Mouse (Mus musculus): ENCODE data around the gene C77080. TPM values are rescaled to one million over a fixed set of nuclear protein-coding genes. Genes with fewer than 3 reads are reported as not detected.

The C77080 gene
- polyA plus RNA-seq, 1 experiment from 2014 or later = 7.8 TPM

GRCm38 (mm10) chr4:129194280-129194679 is 66.9 kb downstream of the C77080 start:
- no peak overlapping the region for H3K27ac ChIP-seq (ENCODE audit: low read depth, low read length)
- no peak for ATAC-seq (ENCODE audit: low FRiP score, low TSS enrichment)
- H3K4me1 ChIP-seq (ENCODE audit: control insufficient read depth, insufficient read depth, low read length) = peaks cover 10% of the 10 kb centered on the region; the same call in 1 of the 2 replicates
- 100% methylated on average over 1 of the region's 1 CpGs for WGBS
- no peaks in the 10 kb centered on the region for H3K9me3 ChIP-seq (ENCODE audit: control insufficient read depth, low read length)
- H3K9ac ChIP-seq (ENCODE audit: low read depth, low read length) = no peak overlapping the region
- no peaks in the 10 kb centered on the region for H3K27me3 ChIP-seq (ENCODE audit: control insufficient read depth, insufficient read depth, low read length)
- peaks cover 44% of the 10 kb centered on the region for H3K36me3 ChIP-seq (ENCODE audit: control insufficient read depth, insufficient read depth, low read length)
- no peak overlapping the region for H3K4me3 ChIP-seq (ENCODE audit: low read length)
- no peak overlapping the region for H3K4me2 ChIP-seq (replicated peaks; ENCODE audit: low read depth, low read length)

DNA sequence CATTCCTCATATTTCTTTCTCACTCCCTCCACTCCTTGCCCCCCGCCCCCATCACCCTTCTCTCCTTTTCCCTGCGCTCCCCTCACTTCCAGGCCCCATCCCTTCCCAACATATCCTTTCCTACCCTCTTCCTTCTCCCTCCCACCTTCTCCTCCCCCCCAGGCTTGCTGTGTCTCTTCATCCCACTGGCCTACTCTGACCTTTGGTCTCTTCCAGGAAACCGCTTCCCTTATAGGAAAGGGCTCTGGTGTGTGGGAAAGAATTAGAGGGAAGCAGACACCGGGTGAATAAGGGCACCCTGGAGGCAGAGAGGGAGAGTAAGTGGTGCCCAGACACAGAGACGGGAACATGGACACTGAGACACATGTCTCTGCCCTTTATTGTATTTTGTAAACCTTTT is 69.5 kb downstream of the C77080 start:
- Histone ChIP-seq H3K4me3 (ENCODE audit: low read length) (no peak overlapping the region), H3K27me3 (ENCODE audit: control insufficient read depth, insufficient read depth, low read length) (no peaks in the 10 kb centered on the region), H3K27ac (ENCODE audit: low read depth, low read length) (no peak overlapping the region), H3K9ac (ENCODE audit: low read depth, low read length) (no peak overlapping the region), H3K4me2 (replicated peaks; ENCODE audit: low read depth, low read length) (no peak overlapping the region; the same call in 1 of the 2 replicates), H3K36me3 (ENCODE audit: control insufficient read depth, insufficient read depth, low read length) (peaks cover 25% of the 10 kb centered on the region), H3K9me3 (ENCODE audit: control insufficient read depth, low read length) (no peaks in the 10 kb centered on the region), H3K4me1 (ENCODE audit: control insufficient read depth, insufficient read depth, low read length) (peaks cover 17% of the 10 kb centered on the region)
- ATAC-seq (ENCODE audit: low FRiP score, low TSS enrichment) = no peak
- 66% methylated on average over 5 of the region's 5 CpGs for WGBS

DNA sequence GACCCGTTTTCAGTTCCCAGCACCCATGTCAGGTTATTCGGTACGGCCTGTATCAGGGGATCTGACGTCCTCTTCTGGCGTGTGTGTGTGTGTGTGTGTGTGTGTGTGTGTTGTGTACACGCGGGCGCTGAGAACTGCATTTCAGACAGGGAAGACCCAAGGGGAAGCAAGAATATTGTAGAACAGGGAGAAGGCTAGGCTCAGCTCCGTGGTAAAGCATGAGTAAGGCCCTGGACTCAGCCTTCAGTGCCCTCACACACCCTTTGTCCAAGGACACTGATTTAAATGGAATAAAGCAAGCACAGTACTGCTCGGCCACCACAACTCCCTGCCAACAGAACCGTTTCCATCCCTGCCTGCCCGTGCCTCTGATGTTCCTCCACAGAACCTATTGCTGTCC is 70.7 kb downstream of the C77080 start:
- Histone ChIP-seq H3K4me2 (replicated peaks; ENCODE audit: low read depth, low read length) (peak overlapping the region; percentile 65), H3K4me3 (ENCODE audit: low read length) (peak overlapping the region; percentile 79), H3K9ac (ENCODE audit: low read depth, low read length) (peak overlapping the region; percentile 63), H3K36me3 (ENCODE audit: control insufficient read depth, insufficient read depth, low read length) (peaks cover 14% of the 10 kb centered on the region), H3K27me3 (ENCODE audit: control insufficient read depth, insufficient read depth, low read length) (no peaks in the 10 kb centered on the region), H3K9me3 (ENCODE audit: control insufficient read depth, low read length) (no peaks in the 10 kb centered on the region), H3K27ac (ENCODE audit: low read depth, low read length) (peak overlapping the region; percentile 49), H3K4me1 (ENCODE audit: control insufficient read depth, insufficient read depth, low read length) (peaks cover 17% of the 10 kb centered on the region)
- no peak for ATAC-seq (ENCODE audit: low FRiP score, low TSS enrichment)
- 4% methylated on average over 12 of the region's 12 CpGs for WGBS

DNA sequence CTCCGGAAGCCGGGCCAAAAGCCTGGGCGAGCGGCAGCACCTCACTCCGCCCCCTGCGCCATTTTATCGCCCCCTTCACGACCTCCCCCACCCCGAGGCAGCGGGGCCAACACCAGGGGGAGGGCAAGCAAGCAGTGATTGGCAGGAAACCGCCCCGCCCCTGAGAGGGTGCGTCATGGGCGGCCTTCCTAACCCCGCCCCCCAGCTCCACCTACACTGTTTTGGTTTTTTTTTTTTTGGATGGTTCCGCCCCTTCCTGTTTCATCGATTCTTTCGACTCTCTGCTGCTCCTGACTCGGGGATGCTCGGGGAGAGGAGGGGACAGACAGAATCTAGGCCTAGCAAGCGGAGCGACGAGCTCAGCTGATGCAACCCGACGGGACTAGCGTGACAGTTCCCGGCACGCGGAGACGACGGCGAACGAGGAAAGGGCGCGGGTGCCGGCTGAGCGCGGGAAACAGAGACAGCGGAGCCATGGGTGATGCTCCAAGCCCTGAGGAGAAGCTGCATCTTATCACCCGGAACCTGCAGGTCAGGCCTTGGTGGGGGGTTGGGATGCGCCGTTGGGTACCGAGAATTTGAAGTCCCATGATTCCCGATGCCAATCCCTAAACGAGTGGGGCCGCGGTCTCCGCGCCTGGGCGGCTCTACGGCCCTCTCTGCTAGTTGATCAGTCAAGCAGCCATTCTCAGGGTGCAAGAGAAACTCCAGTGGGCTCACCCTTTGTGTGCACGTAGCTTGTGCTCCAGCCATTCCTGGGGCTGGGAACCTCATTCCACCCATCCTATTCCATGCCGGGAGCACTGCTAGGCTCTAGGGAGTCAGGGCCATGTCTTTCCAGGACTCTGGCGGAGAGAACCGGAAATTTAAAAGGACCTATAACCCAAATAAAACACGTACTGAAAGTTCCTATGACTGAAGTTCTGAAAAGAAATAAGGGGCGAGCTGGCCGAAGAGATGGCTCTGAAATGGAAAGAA is 71.4 kb downstream of the C77080 start, which contains the start of the genes S100pbp and Yars:
TSS of gene S100pbp (minus strand) at position 186 of the 978 bp plus-strand sequence.
TSS of gene Yars (plus strand) at position 219 of the 978 bp plus-strand sequence.
- H3K9ac ChIP-seq (ENCODE audit: low read depth, low read length) = peak within 1 kb of the TSS; percentile 92
- H3K27ac ChIP-seq (ENCODE audit: low read depth, low read length) = peak within 1 kb of the TSS; percentile 96
- WGBS = under 1% methylated on average over 58 of the region's 58 CpGs
- H3K36me3 ChIP-seq (ENCODE audit: control insufficient read depth, insufficient read depth, low read length) = peaks cover 9% of the 10 kb centered on the region
- peak within 1 kb of the TSS; percentile 73 for H3K4me2 ChIP-seq (replicated peaks; ENCODE audit: low read depth, low read length)
- H3K9me3 ChIP-seq (ENCODE audit: control insufficient read depth, low read length) = no peaks in the 10 kb centered on the region
- ATAC-seq (ENCODE audit: low FRiP score, low TSS enrichment) = peak; percentile 89
- H3K27me3 ChIP-seq (ENCODE audit: control insufficient read depth, insufficient read depth, low read length) = no peaks in the 10 kb centered on the region
- peaks cover 17% of the 10 kb centered on the region for H3K4me1 ChIP-seq (ENCODE audit: control insufficient read depth, insufficient read depth, low read length)
- H3K4me3 ChIP-seq (ENCODE audit: low read length) = peak within 1 kb of the TSS; percentile 79

- 0% methylated on average over 45 of the region's 74 CpGs for WGBS
- H3K9ac ChIP-seq (ENCODE audit: low read depth, low read length) = peak overlapping the region; percentile 92
These were observed 72.2 kb downstream of the C77080 start for GRCm38 (mm10) chr4:129188803-129189541.

DNA sequence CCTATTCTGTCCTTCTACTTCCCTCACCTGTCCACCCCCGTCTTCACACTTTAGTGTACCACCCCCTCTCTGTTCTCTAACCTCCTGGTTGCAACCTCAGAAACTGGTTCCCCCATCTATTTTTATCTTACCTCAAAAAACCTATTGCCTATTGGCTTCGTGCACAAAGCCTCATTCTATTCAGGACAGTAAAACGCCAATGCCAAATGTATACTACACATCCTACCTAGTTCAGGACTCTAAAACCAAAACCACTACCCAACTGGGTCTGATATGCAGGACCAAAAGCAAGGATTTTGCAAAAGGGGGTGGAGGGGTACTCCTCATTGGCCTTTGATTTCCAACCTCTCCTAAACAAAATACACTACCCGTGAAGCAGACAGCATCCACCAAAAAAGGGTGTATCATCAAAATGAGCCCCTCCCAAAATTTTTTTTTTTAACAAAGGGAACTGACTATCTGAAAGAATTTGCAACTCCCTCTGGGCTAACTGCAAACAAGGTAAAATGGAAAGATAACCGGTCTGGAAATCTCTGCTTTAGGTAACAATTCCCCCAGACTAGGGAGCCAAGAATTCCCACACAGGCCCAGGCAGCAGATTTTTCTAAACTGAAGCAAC is 73.1 kb downstream of the C77080 start:
- Histone ChIP-seq H3K9me3 (ENCODE audit: control insufficient read depth, low read length) (no peaks in the 10 kb centered on the region), H3K27me3 (ENCODE audit: control insufficient read depth, insufficient read depth, low read length) (no peaks in the 10 kb centered on the region), H3K4me1 (ENCODE audit: control insufficient read depth, insufficient read depth, low read length) (peaks cover 17% of the 10 kb centered on the region), H3K36me3 (ENCODE audit: control insufficient read depth, insufficient read depth, low read length) (peaks cover 5% of the 10 kb centered on the region; the same call in 1 of the 2 replicates), H3K4me3 (ENCODE audit: low read length) (peak overlapping the region; percentile 79), H3K9ac (ENCODE audit: low read depth, low read length) (peak overlapping the region; percentile 92; the same call in 1 of the 2 replicates), H3K27ac (ENCODE audit: low read depth, low read length) (no peak overlapping the region), H3K4me2 (replicated peaks; ENCODE audit: low read depth, low read length) (peak overlapping the region; percentile 73)
- ATAC-seq (ENCODE audit: low FRiP score, low TSS enrichment) = no peak
- 40% methylated on average over 5 of the region's 5 CpGs for WGBS

More at GRCm38 (mm10) chr4:129188803-129189541, 72.2 kb downstream of the C77080 start:
- Histone ChIP-seq H3K4me1 (ENCODE audit: control insufficient read depth, insufficient read depth, low read length) (peaks cover 17% of the 10 kb centered on the region), H3K27me3 (ENCODE audit: control insufficient read depth, insufficient read depth, low read length) (no peaks in the 10 kb centered on the region), H3K9me3 (ENCODE audit: control insufficient read depth, low read length) (no peaks in the 10 kb centered on the region), H3K27ac (ENCODE audit: low read depth, low read length) (peak overlapping the region; percentile 96), H3K36me3 (ENCODE audit: control insufficient read depth, insufficient read depth, low read length) (peaks cover 7% of the 10 kb centered on the region), H3K4me3 (ENCODE audit: low read length) (peak overlapping the region; percentile 79), H3K4me2 (replicated peaks; ENCODE audit: low read depth, low read length) (peak overlapping the region; percentile 73)
- peak; percentile 30 for ATAC-seq (ENCODE audit: low FRiP score, low TSS enrichment)

- peaks cover 62% of the 10 kb centered on the region for H3K36me3 ChIP-seq (ENCODE audit: control insufficient read depth, insufficient read depth, low read length)
- no peaks in the 10 kb centered on the region for H3K27me3 ChIP-seq (ENCODE audit: control insufficient read depth, insufficient read depth, low read length)
- no peak overlapping the region for H3K4me3 ChIP-seq (ENCODE audit: low read length)
- WGBS = 61% methylated on average over 1 of the region's 1 CpGs
- H3K27ac ChIP-seq (ENCODE audit: low read depth, low read length) = no peak overlapping the region
- no peak overlapping the region for H3K4me2 ChIP-seq (replicated peaks; ENCODE audit: low read depth, low read length)
- no peak for ATAC-seq (ENCODE audit: low FRiP score, low TSS enrichment)
- no peaks in the 10 kb centered on the region for H3K9me3 ChIP-seq (ENCODE audit: control insufficient read depth, low read length)
- H3K9ac ChIP-seq (ENCODE audit: low read depth, low read length) = no peak overlapping the region
- peaks cover 5% of the 10 kb centered on the region; the same call in 1 of the 2 replicates for H3K4me1 ChIP-seq (ENCODE audit: control insufficient read depth, insufficient read depth, low read length)
These were observed 81.6 kb downstream of the C77080 start for GRCm38 (mm10) chr4:129179560-129179959.

DNA sequence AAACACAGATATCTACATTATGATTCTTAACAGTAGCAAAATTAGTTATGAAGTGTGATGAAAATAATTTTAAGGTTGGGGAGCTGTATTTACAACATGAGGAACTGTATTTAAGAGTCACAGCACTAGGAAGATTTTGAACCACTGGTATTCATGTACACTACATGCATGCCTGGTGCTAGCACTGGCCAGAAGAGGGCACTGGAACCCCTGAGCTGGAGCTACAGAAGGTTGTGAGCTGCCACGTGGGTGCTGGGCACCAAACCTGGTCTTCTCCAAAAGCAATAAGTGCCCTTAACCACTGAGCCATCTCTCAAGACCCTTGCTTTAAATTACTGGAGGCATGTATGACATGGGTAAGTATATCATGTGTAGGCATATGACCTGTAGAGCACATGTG is 88.7 kb downstream of the C77080 start:
- no peak overlapping the region for H3K27ac ChIP-seq (ENCODE audit: low read depth, low read length)
- H3K4me2 ChIP-seq (replicated peaks; ENCODE audit: low read depth, low read length) = no peak overlapping the region
- peaks cover 65% of the 10 kb centered on the region for H3K36me3 ChIP-seq (ENCODE audit: control insufficient read depth, insufficient read depth, low read length)
- no peak overlapping the region for H3K4me3 ChIP-seq (ENCODE audit: low read length)
- H3K9ac ChIP-seq (ENCODE audit: low read depth, low read length) = no peak overlapping the region
- peaks cover 4% of the 10 kb centered on the region; the same call in 1 of the 2 replicates for H3K9me3 ChIP-seq (ENCODE audit: control insufficient read depth, low read length)
- 69% methylated on average over 1 of the region's 1 CpGs for WGBS
- ATAC-seq (ENCODE audit: low FRiP score, low TSS enrichment) = no peak
- no peaks in the 10 kb centered on the region for H3K27me3 ChIP-seq (ENCODE audit: control insufficient read depth, insufficient read depth, low read length)
- no peaks in the 10 kb centered on the region for H3K4me1 ChIP-seq (ENCODE audit: control insufficient read depth, insufficient read depth, low read length)

Measured in kidney, embryonic 14.5 days (tissue).